7 mouse cellular contexts compared by ENCODE assay signal in the genomic region with DNA sequence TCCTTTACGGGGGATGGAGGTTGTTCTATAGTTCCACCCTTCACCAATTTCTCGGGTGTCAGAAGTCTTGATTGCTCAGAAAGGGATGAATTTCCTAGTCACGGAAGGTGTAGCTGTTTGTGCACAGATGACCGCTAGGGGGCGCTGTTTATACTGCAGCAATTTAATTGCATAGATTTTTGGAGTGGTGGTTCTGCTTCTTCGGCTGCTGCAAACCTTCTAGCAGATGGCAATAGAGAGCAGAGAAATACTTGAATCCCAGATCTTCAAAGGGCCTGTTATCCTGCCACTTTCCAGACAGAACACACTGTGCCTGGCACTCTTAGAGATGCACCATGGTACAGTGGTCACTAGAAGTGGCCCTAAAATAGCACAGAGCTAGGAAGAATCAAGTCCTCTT. TPM values are rescaled to one million over a fixed set of nuclear protein-coding genes. Genes with fewer than 3 reads are reported as not detected.
DNase-seq lines count a peak whose midpoint lies in the region; TF ChIP-seq lines count a peak whose summit lies in the region.

No protein-coding gene starts in this region.

- H3K4me3 ChIP-seq in ES-E14 (ENCODE audit: insufficient read depth in 1 of 2, low read depth in 1 of 2, low read length in 2 of 2, poor library complexity in 1 of 2, severe bottlenecking in 1 of 2) = no peak overlapping the region
- H3K4me3 ChIP-seq in cortical plate, adult 2 months (ENCODE audit: insufficient read depth, low read length) = no peak overlapping the region
- no peak overlapping the region for H3K4me3 ChIP-seq in spleen, adult 2 months (ENCODE audit: extremely low read depth, insufficient read depth, insufficient read length)

- no peak overlapping the region for H3K27ac ChIP-seq in ES-E14 (ENCODE audit: insufficient read depth, low read depth, low read length, poor library complexity, severe bottlenecking)
- no peak overlapping the region for H3K27ac ChIP-seq in cortical plate, adult 2 months (ENCODE audit: insufficient read depth, low read length)
- no peak overlapping the region for H3K27ac ChIP-seq in spleen, adult 2 months (ENCODE audit: insufficient read depth, low read length)

- no peaks in the 10 kb centered on the region for H3K9me3 ChIP-seq in ES-E14 (ENCODE audit: control insufficient read depth, insufficient read depth, low read depth, low read length)

- peak; percentile 39 for DNase-seq in ES-E14 (ENCODE audit: low read depth, low spot score)
- DNase-seq in adrenal gland, adult (ENCODE audit: inconsistent age in 2 of 2, low spot score in 1 of 2) = peak; percentile 77 to 94
- DNase-seq in heart, adult 9 months (ENCODE audit: low spot score in 2 of 2) = peak; percentile 67 to 85
- peak; percentile 81 for DNase-seq in layer of hippocampus, adult 9-11 months
- DNase-seq in lung, postnatal 4 days = peak; percentile 60 to 85
- peak; percentile 62 to 78 for DNase-seq in spleen, adult 2 months (ENCODE audit: low read depth in 1 of 2, low spot score in 2 of 2)

- 6% methylated on average over 6 of the region's 6 CpGs for WGBS in spleen, adult 2 months

- H3K27me3 ChIP-seq in spleen, adult 2 months (ENCODE audit: control insufficient read depth, insufficient read depth, low read length) = no peaks in the 10 kb centered on the region

- H3K4me1 ChIP-seq in ES-E14 (ENCODE audit: control insufficient read depth in 2 of 2, insufficient read depth in 2 of 2, low read length in 2 of 2, poor library complexity in 1 of 2) = peaks cover 0 to 4% of the 10 kb centered on the region in 2 experiments; a peak in 1 of 4 replicates
- no peaks in the 10 kb centered on the region; the same call in 1 of the 2 replicates for H3K4me1 ChIP-seq in cortical plate, adult 2 months (ENCODE audit: control insufficient read depth, insufficient read depth, low read length)
- peaks cover 32% of the 10 kb centered on the region; the same call in 1 of the 2 replicates for H3K4me1 ChIP-seq in spleen, adult 2 months (ENCODE audit: control insufficient read depth, insufficient read depth, insufficient read length)

- in situ Hi-C loops in ES-E14 (cut with MboI; ENCODE audit: low sequenced_read_pairs in 2 of 2, unreplicated experiment in 2 of 2) = no loop called here

- H3K36me3 ChIP-seq in ES-E14 (ENCODE audit: control insufficient read depth, insufficient read depth, low read length, poor library complexity, severe bottlenecking) = no peaks in the 10 kb centered on the region
- H3K36me3 ChIP-seq in spleen, adult 2 months (ENCODE audit: control insufficient read depth, insufficient read depth, low read length) = no peaks in the 10 kb centered on the region

- H3K9ac ChIP-seq in ES-E14 (ENCODE audit: insufficient read depth, low read depth, low read length, poor library complexity, severe bottlenecking) = no peak overlapping the region

- no peak for TF ChIP-seq POLR2A in cortical plate, adult 2 months (IDR thresholded peaks at IDR 0.05; ENCODE audit: extremely low read depth, insufficient read depth, low read length)
- no peak for TF ChIP-seq POLR2A in spleen, adult 2 months (IDR thresholded peaks at IDR 0.05; ENCODE audit: low read depth, low read length)

- peak; percentile 93 for TF ChIP-seq CTCF in cortical plate, adult 2 months (IDR thresholded peaks at IDR 0.05; ENCODE audit: extremely low read depth, insufficient read depth, low read length)
- peak; percentile 73; the same call in 1 of the 2 replicates for TF ChIP-seq CTCF in spleen, adult 2 months (IDR thresholded peaks at IDR 0.05; ENCODE audit: extremely low read depth, insufficient read depth, insufficient read length, insufficient replicate concordance)

TF ChIP-seq in ES-E14, 5 proteins besides CTCF, POLR2A, EP300 and RAD21:
- no peak for TF ChIP-seq HCFC1 (IDR thresholded peaks at IDR 0.05; ENCODE audit: borderline replicate concordance, insufficient read depth, low read length)
- no peak for TF ChIP-seq ZNF384 (IDR thresholded peaks at IDR 0.05; ENCODE audit: low read depth, low read length)
- TF ChIP-seq ZC3H11A (IDR thresholded peaks at IDR 0.05; ENCODE audit: borderline replicate concordance, low read depth, low read length) = no peak
- no peak for TF ChIP-seq MAFK (IDR thresholded peaks at IDR 0.05; ENCODE audit: insufficient read depth, low read depth, low read length)
- no peak for TF ChIP-seq CHD2 (IDR thresholded peaks at IDR 0.05; ENCODE audit: low read depth, low read length)

RNA-seq across cellular contexts. Expression of a gene that starts 14.3 kb away (rescaled TPM):
- total RNA-seq in ES-E14 (2012; rRNA removed) = 0.94 and 1.3 TPM in 2 replicates
- polyA plus RNA-seq in cortical plate, adult 2 months (2012; rRNA removed) = 0.66 and 1.0 TPM in 2 replicates
- polyA plus RNA-seq in spleen, adult 2 months (2012; rRNA removed) = 1.2 TPM in 2 replicates

RNA-seq across cellular contexts. Expression of a gene that starts 42.9 kb away (rescaled TPM):
- total RNA-seq in ES-E14 (2012; rRNA removed) = 50.4 and 76.5 TPM in 2 replicates
- polyA plus RNA-seq in cortical plate, adult 2 months (2012; rRNA removed) = 90.6 and 97.8 TPM in 2 replicates
- polyA plus RNA-seq in spleen, adult 2 months (2012; rRNA removed) = 198 and 350 TPM in 2 replicates
